Mouse (Mus musculus): ENCODE results near the gene Numb. TPM values are rescaled to one million over a fixed set of nuclear protein-coding genes. Genes with fewer than 3 reads are reported as not detected.
"Not testable (repeated sequence)": the region's sequence is repeated elsewhere in the genome, so short reads cannot be mapped to it uniquely, and the experiment has no call there.

Numb gene
- total and polyA plus RNA-seq, 2 experiments from 2014 or later = 10.7 to 17.7 TPM

DNA sequence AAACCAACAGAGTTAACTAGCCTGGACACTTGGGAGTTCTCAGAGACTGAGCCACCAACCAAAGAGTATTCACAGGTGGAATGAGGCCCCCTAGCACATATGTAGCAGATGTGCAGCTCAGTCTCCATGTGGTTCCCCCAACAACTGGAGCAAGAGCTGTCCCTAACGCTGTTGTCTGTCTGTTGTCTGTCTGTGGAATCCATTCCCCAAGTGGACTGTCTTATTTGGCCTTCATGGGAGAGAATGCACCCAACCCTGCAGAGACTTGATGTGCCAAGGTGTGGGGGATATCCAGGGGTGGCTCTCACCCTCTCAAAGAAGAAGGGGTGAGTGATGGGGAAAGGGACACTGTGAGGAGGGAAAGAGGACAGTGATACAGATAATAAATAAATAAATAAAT is 28.8 kb downstream of the Numb start:
- no peak for DNase-seq (ENCODE audit: low spot score)

DNA sequence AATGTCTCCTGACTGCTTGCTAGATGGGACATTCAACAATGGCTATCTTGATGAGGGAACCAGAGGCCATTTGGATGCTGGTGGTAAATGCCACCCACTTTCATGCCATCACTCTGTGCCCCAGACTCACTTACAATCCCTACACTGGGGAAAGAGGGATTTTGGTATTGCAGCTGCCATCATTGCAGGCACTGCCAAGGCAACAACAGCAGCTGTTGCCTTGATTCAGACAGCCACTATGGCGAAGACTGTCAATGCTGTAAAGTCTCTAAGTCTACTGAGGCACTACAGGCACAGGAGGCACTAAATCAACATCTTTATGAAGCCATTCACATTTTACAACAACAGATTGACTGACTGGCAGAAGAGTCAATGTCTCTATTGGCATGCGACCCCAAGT is 30.5 kb downstream of the Numb start:
- H3K36me3 ChIP-seq (ENCODE audit: insufficient read depth, low read length) = no peaks in the 10 kb centered on the region
- no peaks in the 10 kb centered on the region for H3K4me1 ChIP-seq (ENCODE audit: insufficient read depth, low read length)
- WGBS = 85% methylated on average over 2 of the region's 2 CpGs
- TF ChIP-seq CTCF (IDR thresholded peaks at IDR 0.05; ENCODE audit: low read depth) = no peak
- DNase-seq (ENCODE audit: low spot score) = no peak
- no peak for ATAC-seq
- no peak overlapping the region for H3K27ac ChIP-seq
- no peak overlapping the region for H3K4me2 ChIP-seq (ENCODE audit: low read depth, low read length)
- no peak overlapping the region for H3K9ac ChIP-seq (replicated peaks; ENCODE audit: low read length)
- H3K4me3 ChIP-seq (ENCODE audit: low read length) = no peak overlapping the region
- H3K9me3 ChIP-seq (ENCODE audit: low read length) = no peaks in the 10 kb centered on the region
- H3K27me3 ChIP-seq (ENCODE audit: insufficient read depth, low read length) = no peaks in the 10 kb centered on the region

More for the DNA sequence above, 28.8 kb downstream of the Numb start:
- no peaks in the 10 kb centered on the region for H3K4me1 ChIP-seq (ENCODE audit: insufficient read depth, low read length)
- H3K4me3 ChIP-seq (ENCODE audit: low read length) = no peak overlapping the region
- no peak overlapping the region for H3K9ac ChIP-seq (replicated peaks; ENCODE audit: low read length)
- no peak overlapping the region for H3K4me2 ChIP-seq (ENCODE audit: low read depth, low read length)
- ATAC-seq = no peak
- no peaks in the 10 kb centered on the region for H3K27me3 ChIP-seq (ENCODE audit: insufficient read depth, low read length)
- 87% methylated on average over 1 of the region's 1 CpGs for WGBS
- no peaks in the 10 kb centered on the region for H3K9me3 ChIP-seq (ENCODE audit: low read length)
- H3K36me3 ChIP-seq (ENCODE audit: insufficient read depth, low read length) = no peaks in the 10 kb centered on the region
- TF ChIP-seq CTCF (IDR thresholded peaks at IDR 0.05; ENCODE audit: low read depth) = no peak
- H3K27ac ChIP-seq = no peak overlapping the region

DNA sequence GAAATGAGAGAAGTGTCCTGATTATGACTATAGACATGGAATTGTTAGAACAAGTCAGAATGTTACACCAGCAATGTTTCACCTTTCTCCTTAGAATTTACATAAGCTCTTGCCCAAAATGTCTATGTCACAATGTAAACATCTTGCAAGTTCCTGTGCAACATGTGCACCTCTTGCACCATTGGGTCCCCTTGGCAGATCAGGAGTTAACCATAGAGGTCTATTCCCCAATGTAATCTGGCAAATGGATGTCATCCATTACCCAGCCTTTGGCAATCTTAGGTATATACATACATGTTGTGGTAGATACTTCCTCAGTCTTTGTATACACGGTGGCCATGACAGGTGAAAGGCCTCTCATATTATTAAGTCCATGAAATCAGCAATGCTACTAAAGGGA is 32.6 kb downstream of the Numb start:
- H3K4me2 ChIP-seq (ENCODE audit: low read depth, low read length) = no peak overlapping the region
- no peak for ATAC-seq
- no peak for TF ChIP-seq CTCF (IDR thresholded peaks at IDR 0.05; ENCODE audit: low read depth)
- no peak for DNase-seq (ENCODE audit: low spot score)
- no peaks in the 10 kb centered on the region for H3K27me3 ChIP-seq (ENCODE audit: insufficient read depth, low read length)
- 92% methylated on average over 1 of the region's 1 CpGs for WGBS
- H3K4me3 ChIP-seq (ENCODE audit: low read length) = no peak overlapping the region
- no peaks in the 10 kb centered on the region for H3K4me1 ChIP-seq (ENCODE audit: insufficient read depth, low read length)
- H3K9me3 ChIP-seq (ENCODE audit: low read length) = no peaks in the 10 kb centered on the region
- H3K27ac ChIP-seq = no peak overlapping the region
- no peaks in the 10 kb centered on the region for H3K36me3 ChIP-seq (ENCODE audit: insufficient read depth, low read length)
- H3K9ac ChIP-seq (replicated peaks; ENCODE audit: low read length) = no peak overlapping the region

DNA sequence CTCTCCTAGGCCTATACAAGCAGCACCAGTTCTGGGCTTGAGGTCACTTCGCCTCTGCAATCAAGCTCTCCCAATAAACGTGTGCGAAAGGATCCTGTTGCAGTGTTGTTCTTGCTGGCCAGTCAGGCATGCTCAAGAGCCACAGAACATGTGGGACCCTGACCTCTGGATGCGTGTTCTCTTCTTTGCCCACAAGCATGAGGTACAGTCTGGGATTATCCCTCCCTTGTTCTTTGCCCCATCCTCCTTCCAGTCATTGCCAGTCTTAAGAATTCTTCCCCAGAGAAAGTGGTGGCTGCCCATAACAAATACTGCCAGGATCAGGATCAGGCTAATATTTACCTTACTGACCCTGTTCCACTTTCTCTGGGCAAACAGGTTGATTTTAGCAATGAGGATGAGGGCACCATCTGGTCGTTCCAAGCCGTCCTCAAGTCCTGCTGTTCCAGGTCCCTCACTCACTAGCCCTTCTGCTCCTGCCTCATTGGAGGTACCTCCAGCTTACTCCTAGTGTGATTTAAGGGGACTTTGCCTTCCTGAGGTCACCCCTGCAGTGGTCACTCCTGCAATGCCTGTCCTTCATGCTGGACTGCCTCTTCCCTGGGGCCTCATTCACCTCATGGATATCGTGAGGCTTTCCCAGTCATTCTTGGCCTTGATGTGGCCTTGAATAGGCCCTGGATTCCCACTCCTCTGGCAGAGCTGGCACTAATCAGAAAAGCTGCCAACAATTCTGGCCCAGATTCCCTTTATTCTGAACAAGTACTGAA is 36.0 kb downstream of the Numb start:
- Histone ChIP-seq H3K27ac (no peak overlapping the region), H3K4me1 (ENCODE audit: insufficient read depth, low read length) (no peaks in the 10 kb centered on the region), H3K9ac (replicated peaks; ENCODE audit: low read length) (no peak overlapping the region), H3K27me3 (ENCODE audit: insufficient read depth, low read length) (no peaks in the 10 kb centered on the region), H3K36me3 (ENCODE audit: insufficient read depth, low read length) (no peaks in the 10 kb centered on the region), H3K9me3 (ENCODE audit: low read length) (no peaks in the 10 kb centered on the region), H3K4me2 (ENCODE audit: low read depth, low read length) (no peak overlapping the region), H3K4me3 (ENCODE audit: low read length) (no peak overlapping the region)
- 81% methylated on average over 7 of the region's 7 CpGs for WGBS
- no peak for ATAC-seq
- no peak for DNase-seq (ENCODE audit: low spot score)
- no peak for TF ChIP-seq CTCF (IDR thresholded peaks at IDR 0.05; ENCODE audit: low read depth)

DNA sequence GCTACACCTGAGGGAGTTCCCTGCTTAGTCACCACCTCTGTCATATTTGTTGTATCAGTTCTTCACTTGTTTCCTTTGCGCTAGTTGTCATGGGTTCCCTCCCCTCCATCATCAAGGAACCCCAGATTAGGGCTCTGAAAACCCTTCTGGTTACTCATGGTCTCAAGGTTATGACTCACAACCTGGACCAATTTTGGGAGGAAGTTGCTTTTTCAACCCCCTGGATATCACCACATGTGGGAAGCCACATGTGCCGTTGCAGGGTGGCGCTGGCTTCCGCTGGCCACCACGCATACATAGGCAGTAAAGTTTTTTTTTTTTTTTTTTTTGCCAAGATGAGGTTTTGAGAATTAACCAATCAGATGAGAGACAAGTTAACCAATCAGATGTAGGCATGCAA is 36.7 kb downstream of the Numb start:
- H3K27ac ChIP-seq; ATAC-seq; H3K27me3 ChIP-seq (ENCODE audit: insufficient read depth, low read length); H3K4me3 ChIP-seq (ENCODE audit: low read length); H3K36me3 ChIP-seq (ENCODE audit: insufficient read depth, low read length); H3K4me1 ChIP-seq (ENCODE audit: insufficient read depth, low read length); H3K9me3 ChIP-seq (ENCODE audit: low read length); H3K4me2 ChIP-seq (ENCODE audit: low read depth, low read length); DNase-seq (ENCODE audit: low spot score); H3K9ac ChIP-seq (replicated peaks; ENCODE audit: low read length): not testable (repeated sequence)
- 93% methylated on average over 5 of the region's 5 CpGs for WGBS

DNA sequence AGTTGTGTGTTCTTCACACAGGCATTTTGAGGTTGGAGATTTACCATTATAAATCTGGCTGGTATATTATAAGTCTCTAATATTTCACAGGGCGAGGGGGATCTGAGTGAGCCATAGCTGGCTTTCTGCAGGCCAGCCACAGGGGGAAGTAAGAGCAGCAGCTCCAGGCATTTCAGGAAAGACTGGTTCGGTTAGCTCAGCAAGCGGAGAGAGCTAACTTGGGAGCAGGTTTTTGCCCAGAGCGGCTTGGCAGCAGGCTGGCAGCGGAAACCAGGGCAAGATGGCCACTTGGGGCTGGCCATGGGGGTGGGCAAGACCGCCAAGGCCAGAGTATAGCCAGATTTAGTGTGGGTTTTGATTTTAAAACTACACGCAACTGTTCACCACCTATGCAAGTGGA is 39.2 kb downstream of the Numb start:
- H3K4me3 ChIP-seq (ENCODE audit: low read length) = no peak overlapping the region
- H3K4me1 ChIP-seq (ENCODE audit: insufficient read depth, low read length) = no peaks in the 10 kb centered on the region
- H3K9me3 ChIP-seq (ENCODE audit: low read length) = no peaks in the 10 kb centered on the region
- no peak overlapping the region for H3K4me2 ChIP-seq (ENCODE audit: low read depth, low read length)
- TF ChIP-seq CTCF (IDR thresholded peaks at IDR 0.05; ENCODE audit: low read depth) = no peak
- ATAC-seq = no peak
- no peaks in the 10 kb centered on the region for H3K36me3 ChIP-seq (ENCODE audit: insufficient read depth, low read length)
- no peak overlapping the region for H3K9ac ChIP-seq (replicated peaks; ENCODE audit: low read length)
- H3K27ac ChIP-seq = no peak overlapping the region
- no peak for DNase-seq (ENCODE audit: low spot score)
- WGBS = 90% methylated on average over 7 of the region's 7 CpGs
- no peaks in the 10 kb centered on the region for H3K27me3 ChIP-seq (ENCODE audit: insufficient read depth, low read length)

DNA sequence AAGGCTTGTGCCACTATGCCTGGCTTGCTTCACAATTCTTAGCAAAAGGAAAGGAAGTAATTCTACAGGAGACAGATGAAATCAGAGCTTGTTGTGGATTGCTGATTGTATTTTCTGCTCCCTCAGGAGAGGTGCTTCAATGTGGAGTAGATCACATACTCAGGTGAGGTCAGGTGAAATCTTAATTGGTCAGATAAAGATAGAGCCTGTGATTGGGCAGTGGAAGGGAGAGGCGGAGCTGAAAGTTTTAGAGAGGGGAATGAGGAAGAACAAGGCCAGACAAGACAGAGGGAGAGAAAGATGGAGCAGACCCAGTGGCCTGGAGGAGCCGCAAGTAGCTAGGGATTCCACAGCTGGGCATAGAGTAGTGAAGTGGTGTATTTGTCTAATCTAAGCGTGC is 39.6 kb downstream of the Numb start:
- no peak for ATAC-seq
- H3K4me1 ChIP-seq (ENCODE audit: insufficient read depth, low read length) = no peaks in the 10 kb centered on the region
- DNase-seq (ENCODE audit: low spot score) = no peak
- no peak for TF ChIP-seq CTCF (IDR thresholded peaks at IDR 0.05; ENCODE audit: low read depth)
- H3K9ac ChIP-seq (replicated peaks; ENCODE audit: low read length) = no peak overlapping the region
- H3K4me2 ChIP-seq (ENCODE audit: low read depth, low read length) = no peak overlapping the region
- no peaks in the 10 kb centered on the region for H3K9me3 ChIP-seq (ENCODE audit: low read length)
- H3K36me3 ChIP-seq (ENCODE audit: insufficient read depth, low read length) = no peaks in the 10 kb centered on the region
- no peak overlapping the region for H3K4me3 ChIP-seq (ENCODE audit: low read length)
- H3K27me3 ChIP-seq (ENCODE audit: insufficient read depth, low read length) = no peaks in the 10 kb centered on the region
- no peak overlapping the region for H3K27ac ChIP-seq
- WGBS = 98% methylated on average over 3 of the region's 3 CpGs

Measured in hindbrain, postnatal 0 days (tissue).